Mouse (Mus musculus) stomach, postnatal 0 days (tissue): ENCODE data around the gene Tjap1. TPM values are rescaled to one million over a fixed set of nuclear protein-coding genes. Genes with fewer than 3 reads are reported as not detected.
A peak's percentile ranks its signal among the peaks of the same experiment; 100 is the strongest.

ENCODE experiments used
- ATAC-seq: fragments of 200-750 bp; cut with Nextera tagmentation; 2 replicates; pipeline ENCODE4 v1.8.0; 2017; ENCODE audit not compliant: low FRiP score, low TSS enrichment
- DNase-seq: peaks from one replicate; pipeline ENCODE4 v3.0.0-alpha.2; 2016; ENCODE audit warnings: low spot score
- H3K27ac ChIP-seq: fragments of 300-500 bp; sonication (generic); replicated peaks from 2 replicates; pipeline ENCODE4 v1.5.1; 2014; ENCODE audit warnings: mild to moderate bottlenecking, control low read depth
- H3K27me3 ChIP-seq: fragments of 300-500 bp; sonication (generic); 2 replicates; pipeline ENCODE4 v1.6.1; 2014; ENCODE audit warnings: low read length; ENCODE audit not compliant: control insufficient read depth, insufficient read depth
- H3K36me3 ChIP-seq: fragments of 300-500 bp; sonication (generic); 2 replicates; pipeline ENCODE4 v1.6.1; 2014; ENCODE audit warnings: low read length, mixed read lengths; ENCODE audit not compliant: control insufficient read depth, insufficient read depth
- H3K4me1 ChIP-seq: fragments of 300-500 bp; sonication (generic); replicated peaks from 2 replicates; pipeline ENCODE4 v1.6.1; 2014; ENCODE audit warnings: antibody characterized with exemption; ENCODE audit not compliant: control insufficient read depth, insufficient read depth
- H3K4me2 ChIP-seq: fragments of 300-500 bp; sonication (generic); replicated peaks from 2 replicates; pipeline ENCODE4 v1.6.1; 2014; ENCODE audit warnings: low read depth, mild to moderate bottlenecking, control low read depth, moderate library complexity
- H3K4me3 ChIP-seq: fragments of 300-500 bp; sonication (generic); 2 replicates; pipeline ENCODE4 v1.5.1; 2014; ENCODE audit warnings: low read depth, low read length, control low read depth
- H3K9ac ChIP-seq: fragments of 300-500 bp; sonication (generic); 2 replicates; pipeline ENCODE4 v1.6.1; 2014; ENCODE audit warnings: mild to moderate bottlenecking, low read length, control low read depth, mixed read lengths
- H3K9me3 ChIP-seq: fragments of 300-500 bp; sonication (generic); 2 replicates; pipeline ENCODE4 v1.6.1; 2016; ENCODE audit warnings: low read length; ENCODE audit not compliant: control insufficient read depth
- CTCF ChIP-seq: IDR thresholded peaks from 2 replicates; pipeline ENCODE4 v1.5.1; 2016; ENCODE audit warnings: antibody characterized with exemption, low read depth, mild to moderate bottlenecking, moderate library complexity
- EP300 ChIP-seq: optimal IDR thresholded peaks from 2 replicates; pipeline ENCODE3; 2016; ENCODE audit warnings: antibody characterized with exemption
- WGBS: fragments of 180-500 bp; shearing (Covaris S2); extraction: QIAGEN DNeasy Blood & Tissue Kit; methylation state at CpG from one replicate; pipeline ENCODE4 v1.1.7; 2014; 5-methylcytosine and 5-hydroxymethylcytosine counted together
- polyA plus RNA-seq: library from polyadenylated mRNA; unstranded; fragments of >200 nt; fragmentation: Nextera tagmentation; extraction: Ambion mirVana; gene quantifications from 2 replicates; pipeline ENCODE4 v1.2.1, GENCODE M21; 2015

Gene Tjap1
- polyA plus RNA-seq, 1 experiment from 2014 or later: 13.5 TPM

GRCm38 (mm10) chr17:46304184-46304583 lies 21.4 kb upstream of the Tjap1 start:
- H3K9me3 ChIP-seq: no peaks in the 10 kb centered on the region
- no peaks in the 10 kb centered on the region for H3K27me3 ChIP-seq
- ATAC-seq (no peak), DNase-seq (peak; percentile 12)
- no peak overlapping the region for H3K4me2 ChIP-seq
- H3K36me3 ChIP-seq: no peaks in the 10 kb centered on the region
- WGBS: 89% methylated on average over 9 of the region's 9 CpGs
- H3K27ac ChIP-seq: no peak overlapping the region
- H3K4me3 ChIP-seq: no peak overlapping the region
- TF ChIP-seq CTCF (no peak), EP300 (no peak)
- H3K4me1 ChIP-seq: no peaks in the 10 kb centered on the region
- H3K9ac ChIP-seq: no peak overlapping the region

GRCm38 (mm10) chr17:46301892-46302291 lies 19.1 kb upstream of the Tjap1 start:
- no peak for TF ChIP-seq CTCF
- no peak for TF ChIP-seq EP300
- H3K27me3 ChIP-seq: no peaks in the 10 kb centered on the region
- H3K9me3 ChIP-seq: no peaks in the 10 kb centered on the region
- H3K9ac ChIP-seq: no peak overlapping the region
- H3K36me3 ChIP-seq: no peaks in the 10 kb centered on the region
- H3K4me2 ChIP-seq: no peak overlapping the region
- no peak overlapping the region for H3K27ac ChIP-seq
- H3K4me1 ChIP-seq: no peaks in the 10 kb centered on the region
- 65% methylated on average over 12 of the region's 12 CpGs for WGBS
- DNase-seq (no peak), ATAC-seq (no peak)
- no peak overlapping the region for H3K4me3 ChIP-seq

GRCm38 (mm10) chr17:46298220-46298913 lies 15.5 kb upstream of the Tjap1 start:
- Histone ChIP-seq H3K27ac (no peak overlapping the region), H3K4me3 (peak overlapping the region; percentile 58), H3K4me2 (peak overlapping the region; percentile 99), H3K9me3 (no peaks in the 10 kb centered on the region), H3K36me3 (no peaks in the 10 kb centered on the region), H3K4me1 (no peaks in the 10 kb centered on the region), H3K9ac (peak overlapping the region; percentile 58), H3K27me3 (peaks cover 2% of the 10 kb centered on the region; the same call in 1 of the 2 replicates)
- no peak for TF ChIP-seq EP300
- peak; percentile 96 for TF ChIP-seq CTCF
- DNase-seq (peak; percentile 87), ATAC-seq (peak; percentile 74)
- under 1% methylated on average over 41 of the region's 48 CpGs for WGBS

GRCm38 (mm10) chr17:46297364-46298219 lies 14.8 kb upstream of the Tjap1 start, which contains the start of gene Dlk2:
Dlk2 (plus strand) TSS chr17:46297421.
- DNase-seq: peak; percentile 33
- ATAC-seq: peak; percentile 12; the same call in 1 of the 2 replicates

GRCm38 (mm10) chr17:46297028-46297363 lies 14.2 kb upstream of the Tjap1 start:
- H3K4me2 ChIP-seq: peak overlapping the region; percentile 99

More at GRCm38 (mm10) chr17:46297364-46298219, 14.8 kb upstream of the Tjap1 start, which contains the start of gene Dlk2:
- H3K9me3 ChIP-seq: no peaks in the 10 kb centered on the region
- 0 out of 2 replicates have a peak within 1 kb of the TSS, but pooled peaks have one; percentile 13 for H3K27ac ChIP-seq
- TF ChIP-seq EP300 (no peak), CTCF (no peak)
- peak within 1 kb of the TSS; percentile 99 for H3K4me2 ChIP-seq
- H3K36me3 ChIP-seq: no peaks in the 10 kb centered on the region
- under 1% methylated on average over 50 of the region's 86 CpGs for WGBS
- peak within 1 kb of the TSS; percentile 58 for H3K4me3 ChIP-seq
- H3K9ac ChIP-seq: peak within 1 kb of the TSS; percentile 58
- H3K4me1 ChIP-seq: no peaks in the 10 kb centered on the region
- H3K27me3 ChIP-seq: peaks cover 2% of the 10 kb centered on the region; the same call in 1 of the 2 replicates

More at GRCm38 (mm10) chr17:46297028-46297363, 14.2 kb upstream of the Tjap1 start:
- Histone ChIP-seq H3K27me3 (peaks cover 2% of the 10 kb centered on the region; the same call in 1 of the 2 replicates), H3K27ac (no peak overlapping the region), H3K9me3 (no peaks in the 10 kb centered on the region), H3K4me1 (no peaks in the 10 kb centered on the region), H3K36me3 (no peaks in the 10 kb centered on the region), H3K4me3 (peak overlapping the region; percentile 58), H3K9ac (no peak overlapping the region)
- no peak for DNase-seq
- ATAC-seq: no peak
- TF ChIP-seq CTCF (no peak), EP300 (no peak)
- 8% methylated on average over 6 of the region's 6 CpGs for WGBS
